Mouse (Mus musculus): ENCODE data around the gene Wdr83os. TPM values are rescaled to one million over a fixed set of nuclear protein-coding genes. Genes with fewer than 3 reads are reported as not detected.

Wdr83os gene
- polyA plus RNA-seq, 1 experiment from 2014 or later, result 136 TPM

GRCm38 (mm10) chr8:85084633-85085032 is 4.1 kb downstream of the Wdr83os start:
- H3K4me2 ChIP-seq (ENCODE audit: low read length), result no peak overlapping the region
- H3K27me3 ChIP-seq (ENCODE audit: control insufficient read depth, insufficient read depth, low read length), result no peaks in the 10 kb centered on the region
- H3K4me1 ChIP-seq (ENCODE audit: control insufficient read depth in 2 of 2, insufficient read depth in 2 of 2, low read length in 2 of 2), result peaks cover 16 to 24% of the 10 kb centered on the region in 2 experiments
- no peak overlapping the region for H3K27ac ChIP-seq (replicated peaks in 1 of 2; ENCODE audit: control insufficient read depth in 1 of 2, insufficient read depth in 1 of 2, low read depth in 2 of 2, low read length in 2 of 2)
- H3K36me3 ChIP-seq (ENCODE audit: control insufficient read depth, insufficient read depth, low read length), result peaks cover 42% of the 10 kb centered on the region
- no peak for ATAC-seq (ENCODE audit: insufficient number of reproducible peaks, insufficient read depth, low FRiP score, low read depth)
- no peak overlapping the region for H3K4me3 ChIP-seq (ENCODE audit: control insufficient read depth in 1 of 2, insufficient read depth in 1 of 2, low read depth in 1 of 2, low read length in 2 of 2)
- H3K9me3 ChIP-seq (ENCODE audit: control insufficient read depth, low read length), result no peaks in the 10 kb centered on the region
- no peak overlapping the region for H3K9ac ChIP-seq (ENCODE audit: low read length)
- WGBS, result 78% methylated on average over 8 of the region's 8 CpGs

GRCm38 (mm10) chr8:85086238-85086637 is 5.7 kb downstream of the Wdr83os start:
- Histone ChIP-seq H3K9ac (ENCODE audit: low read length) (no peak overlapping the region), H3K4me2 (ENCODE audit: low read length) (no peak overlapping the region), H3K36me3 (ENCODE audit: control insufficient read depth, insufficient read depth, low read length) (peaks cover 45% of the 10 kb centered on the region), H3K27me3 (ENCODE audit: control insufficient read depth, insufficient read depth, low read length) (no peaks in the 10 kb centered on the region), H3K4me3 (ENCODE audit: control insufficient read depth in 1 of 2, insufficient read depth in 1 of 2, low read depth in 1 of 2, low read length in 2 of 2) (no peak overlapping the region), H3K27ac (replicated peaks in 1 of 2; ENCODE audit: control insufficient read depth in 1 of 2, insufficient read depth in 1 of 2, low read depth in 2 of 2, low read length in 2 of 2) (no peak overlapping the region), H3K9me3 (ENCODE audit: control insufficient read depth, low read length) (no peaks in the 10 kb centered on the region), H3K4me1 (ENCODE audit: control insufficient read depth in 2 of 2, insufficient read depth in 2 of 2, low read length in 2 of 2) (peaks cover 13 to 21% of the 10 kb centered on the region in 2 experiments)
- ATAC-seq (ENCODE audit: insufficient number of reproducible peaks, insufficient read depth, low FRiP score, low read depth), result no peak
- WGBS, result 77% methylated on average over 3 of the region's 3 CpGs

GRCm38 (mm10) chr8:85088771-85089170 is 8.2 kb downstream of the Wdr83os start:
- Histone ChIP-seq H3K4me1 (ENCODE audit: control insufficient read depth in 2 of 2, insufficient read depth in 2 of 2, low read length in 2 of 2) (peaks cover 3 to 6% of the 10 kb centered on the region in 2 experiments; a peak in 2 of 4 replicates), H3K27ac (replicated peaks in 1 of 2; ENCODE audit: control insufficient read depth in 1 of 2, insufficient read depth in 1 of 2, low read depth in 2 of 2, low read length in 2 of 2) (no peak overlapping the region), H3K4me2 (ENCODE audit: low read length) (no peak overlapping the region), H3K9me3 (ENCODE audit: control insufficient read depth, low read length) (no peaks in the 10 kb centered on the region), H3K9ac (ENCODE audit: low read length) (no peak overlapping the region), H3K4me3 (ENCODE audit: control insufficient read depth in 1 of 2, insufficient read depth in 1 of 2, low read depth in 1 of 2, low read length in 2 of 2) (no peak overlapping the region), H3K36me3 (ENCODE audit: control insufficient read depth, insufficient read depth, low read length) (peaks cover 62% of the 10 kb centered on the region), H3K27me3 (ENCODE audit: control insufficient read depth, insufficient read depth, low read length) (no peaks in the 10 kb centered on the region)
- no peak for ATAC-seq (ENCODE audit: insufficient number of reproducible peaks, insufficient read depth, low FRiP score, low read depth)
- 74% methylated on average over 2 of the region's 2 CpGs for WGBS

- peaks cover 72% of the 10 kb centered on the region for H3K36me3 ChIP-seq (ENCODE audit: control insufficient read depth, insufficient read depth, low read length)
- WGBS, result 83% methylated on average over 11 of the region's 11 CpGs
Measured at GRCm38 (mm10) chr8:85090856-85091255, 10.3 kb downstream of the Wdr83os start.

GRCm38 (mm10) chr8:85091526-85092090 is 11.1 kb downstream of the Wdr83os start:
- H3K27ac ChIP-seq (replicated peaks in 1 of 2; ENCODE audit: control insufficient read depth in 1 of 2, insufficient read depth in 1 of 2, low read depth in 2 of 2, low read length in 2 of 2), result no peak overlapping the region
- H3K9ac ChIP-seq (ENCODE audit: low read length), result no peak overlapping the region
- H3K9me3 ChIP-seq (ENCODE audit: control insufficient read depth, low read length), result no peaks in the 10 kb centered on the region
- no peaks in the 10 kb centered on the region for H3K27me3 ChIP-seq (ENCODE audit: control insufficient read depth, insufficient read depth, low read length)
- no peak for ATAC-seq (ENCODE audit: insufficient number of reproducible peaks, insufficient read depth, low FRiP score, low read depth)
- peaks cover 74% of the 10 kb centered on the region for H3K36me3 ChIP-seq (ENCODE audit: control insufficient read depth, insufficient read depth, low read length)
- 30% methylated on average over 21 of the region's 21 CpGs for WGBS
- no peak overlapping the region for H3K4me3 ChIP-seq (ENCODE audit: control insufficient read depth in 1 of 2, insufficient read depth in 1 of 2, low read depth in 1 of 2, low read length in 2 of 2)
- no peaks in the 10 kb centered on the region for H3K4me1 ChIP-seq (ENCODE audit: control insufficient read depth in 2 of 2, insufficient read depth in 2 of 2, low read length in 2 of 2)
- no peak overlapping the region for H3K4me2 ChIP-seq (ENCODE audit: low read length)

More at GRCm38 (mm10) chr8:85090856-85091255, 10.3 kb downstream of the Wdr83os start:
- Histone ChIP-seq H3K9ac (ENCODE audit: low read length) (no peak overlapping the region), H3K27me3 (ENCODE audit: control insufficient read depth, insufficient read depth, low read length) (no peaks in the 10 kb centered on the region), H3K27ac (replicated peaks in 1 of 2; ENCODE audit: control insufficient read depth in 1 of 2, insufficient read depth in 1 of 2, low read depth in 2 of 2, low read length in 2 of 2) (no peak overlapping the region), H3K4me3 (ENCODE audit: control insufficient read depth in 1 of 2, insufficient read depth in 1 of 2, low read depth in 1 of 2, low read length in 2 of 2) (no peak overlapping the region), H3K4me2 (ENCODE audit: low read length) (no peak overlapping the region), H3K9me3 (ENCODE audit: control insufficient read depth, low read length) (no peaks in the 10 kb centered on the region), H3K4me1 (ENCODE audit: control insufficient read depth in 2 of 2, insufficient read depth in 2 of 2, low read length in 2 of 2) (no peaks in the 10 kb centered on the region)
- no peak for ATAC-seq (ENCODE audit: insufficient number of reproducible peaks, insufficient read depth, low FRiP score, low read depth)

GRCm38 (mm10) chr8:85095051-85095450 is 14.5 kb downstream of the Wdr83os start:
- WGBS, result 91% methylated on average over 13 of the region's 13 CpGs
- Histone ChIP-seq H3K4me1 (ENCODE audit: control insufficient read depth in 2 of 2, insufficient read depth in 2 of 2, low read length in 2 of 2) (no peaks in the 10 kb centered on the region), H3K9ac (ENCODE audit: low read length) (no peak overlapping the region), H3K36me3 (ENCODE audit: control insufficient read depth, insufficient read depth, low read length) (peaks cover 64% of the 10 kb centered on the region), H3K27me3 (ENCODE audit: control insufficient read depth, insufficient read depth, low read length) (no peaks in the 10 kb centered on the region), H3K4me3 (ENCODE audit: control insufficient read depth in 1 of 2, insufficient read depth in 1 of 2, low read depth in 1 of 2, low read length in 2 of 2) (no peak overlapping the region), H3K4me2 (ENCODE audit: low read length) (no peak overlapping the region), H3K27ac (replicated peaks in 1 of 2; ENCODE audit: control insufficient read depth in 1 of 2, insufficient read depth in 1 of 2, low read depth in 2 of 2, low read length in 2 of 2) (no peak overlapping the region), H3K9me3 (ENCODE audit: control insufficient read depth, low read length) (no peaks in the 10 kb centered on the region)
- no peak for ATAC-seq (ENCODE audit: insufficient number of reproducible peaks, insufficient read depth, low FRiP score, low read depth)

- no peaks in the 10 kb centered on the region for H3K9me3 ChIP-seq (ENCODE audit: control insufficient read depth, low read length)
- peaks cover 64% of the 10 kb centered on the region for H3K36me3 ChIP-seq (ENCODE audit: control insufficient read depth, insufficient read depth, low read length)
- ATAC-seq (ENCODE audit: insufficient number of reproducible peaks, insufficient read depth, low FRiP score, low read depth), result no peak
- H3K27me3 ChIP-seq (ENCODE audit: control insufficient read depth, insufficient read depth, low read length), result no peaks in the 10 kb centered on the region
- no peaks in the 10 kb centered on the region for H3K4me1 ChIP-seq (ENCODE audit: control insufficient read depth in 2 of 2, insufficient read depth in 2 of 2, low read length in 2 of 2)
- 91% methylated on average over 7 of the region's 7 CpGs for WGBS
- no peak overlapping the region for H3K4me3 ChIP-seq (ENCODE audit: control insufficient read depth in 1 of 2, insufficient read depth in 1 of 2, low read depth in 1 of 2, low read length in 2 of 2)
- no peak overlapping the region for H3K4me2 ChIP-seq (ENCODE audit: low read length)
- H3K27ac ChIP-seq (replicated peaks in 1 of 2; ENCODE audit: control insufficient read depth in 1 of 2, insufficient read depth in 1 of 2, low read depth in 2 of 2, low read length in 2 of 2), result no peak overlapping the region
- H3K9ac ChIP-seq (ENCODE audit: low read length), result no peak overlapping the region
Measured at GRCm38 (mm10) chr8:85095566-85095965, 15.0 kb downstream of the Wdr83os start.

GRCm38 (mm10) chr8:85096196-85096595 is 15.7 kb downstream of the Wdr83os start:
- WGBS, result 89% methylated on average over 16 of the region's 16 CpGs

More at GRCm38 (mm10) chr8:85096196-85096595, 15.7 kb downstream of the Wdr83os start:
- ATAC-seq (ENCODE audit: insufficient number of reproducible peaks, insufficient read depth, low FRiP score, low read depth), result no peak
- Histone ChIP-seq H3K4me1 (ENCODE audit: control insufficient read depth in 2 of 2, insufficient read depth in 2 of 2, low read length in 2 of 2) (no peaks in the 10 kb centered on the region), H3K4me3 (ENCODE audit: control insufficient read depth in 1 of 2, insufficient read depth in 1 of 2, low read depth in 1 of 2, low read length in 2 of 2) (no peak overlapping the region), H3K9me3 (ENCODE audit: control insufficient read depth, low read length) (no peaks in the 10 kb centered on the region), H3K4me2 (ENCODE audit: low read length) (no peak overlapping the region), H3K27me3 (ENCODE audit: control insufficient read depth, insufficient read depth, low read length) (no peaks in the 10 kb centered on the region), H3K9ac (ENCODE audit: low read length) (no peak overlapping the region), H3K27ac (replicated peaks in 1 of 2; ENCODE audit: control insufficient read depth in 1 of 2, insufficient read depth in 1 of 2, low read depth in 2 of 2, low read length in 2 of 2) (no peak overlapping the region), H3K36me3 (ENCODE audit: control insufficient read depth, insufficient read depth, low read length) (peaks cover 61% of the 10 kb centered on the region)

Measured in heart, embryonic 14.5 days (tissue).